Mouse (Mus musculus) cerebellum, adult 2 months (tissue): ENCODE data around the gene Il17rb.

ENCODE experiments used
- CTCF ChIP-seq: fragments of 200-500 bp; IDR thresholded peaks from 2 replicates; pipeline ENCODE4 v1.5.1; 2011; ENCODE audit warnings: low read depth, mild to moderate bottlenecking, control low read depth, low read length, moderate library complexity, borderline replicate concordance; ENCODE audit not compliant: insufficient read depth
- POLR2A ChIP-seq: fragments of 200-500 bp; IDR thresholded peaks from 2 replicates; pipeline ENCODE4 v1.6.1; 2011; ENCODE audit warnings: low read length, control low read depth, borderline replicate concordance; ENCODE audit not compliant: insufficient read depth

DNA sequence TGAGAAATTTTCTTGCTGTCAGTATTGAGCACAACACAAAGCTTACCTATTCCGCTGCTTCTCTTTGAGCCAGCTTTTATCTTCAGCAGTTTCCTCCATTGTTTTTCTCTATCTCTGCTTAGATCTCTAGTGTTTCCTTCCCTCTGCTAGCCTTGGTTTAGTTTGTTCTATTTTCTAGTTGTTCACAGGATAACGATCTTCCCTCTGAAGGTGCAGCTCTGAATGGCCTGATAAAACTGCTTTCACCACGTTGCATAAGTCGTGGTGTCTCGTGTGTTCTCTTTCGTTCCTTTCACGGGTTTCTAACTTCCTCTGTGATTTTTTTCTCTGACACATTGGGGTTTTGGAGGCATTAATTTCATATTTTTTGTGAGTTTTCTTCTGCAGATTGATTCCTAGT is 15.7 kb upstream of the Il17rb start:
- no peak for TF ChIP-seq POLR2A
- no peak for TF ChIP-seq CTCF
